Mouse (Mus musculus): ENCODE results near the gene Tmem229b.
"Not testable (repeated sequence)": the region's sequence is repeated elsewhere in the genome, so short reads cannot be mapped to it uniquely, and the experiment has no call there.

Gene Tmem229b

DNA sequence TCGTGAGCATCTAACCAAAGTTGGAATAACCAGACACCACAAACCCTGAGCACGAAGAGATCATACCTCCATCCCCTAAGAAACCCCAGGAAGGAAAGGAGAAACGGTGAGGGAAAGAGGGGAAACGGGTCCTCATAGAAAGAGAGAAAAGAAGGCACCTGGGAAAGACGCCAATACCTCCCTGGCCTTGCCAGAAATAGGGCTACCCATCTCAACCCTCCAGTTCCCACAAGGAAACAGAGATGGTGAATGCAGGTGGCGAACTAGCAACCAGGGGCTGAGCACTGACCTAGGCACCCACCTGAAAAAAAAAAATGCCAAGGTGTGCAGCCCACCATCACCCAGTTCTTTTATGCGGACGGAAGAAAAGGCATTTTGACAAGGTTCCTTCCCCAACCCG lies 1.4 kb downstream of the Tmem229b start:
- DNase-seq (ENCODE audit: low spot score) = no peak

- no peak for DNase-seq (ENCODE audit: low spot score)
Observed at GRCm38 (mm10) chr12:79005456-79005855, 2.0 kb downstream of the Tmem229b start.

- DNase-seq (ENCODE audit: low spot score) = no peak
Observed at GRCm38 (mm10) chr12:79002978-79003377, 4.4 kb downstream of the Tmem229b start.

DNA sequence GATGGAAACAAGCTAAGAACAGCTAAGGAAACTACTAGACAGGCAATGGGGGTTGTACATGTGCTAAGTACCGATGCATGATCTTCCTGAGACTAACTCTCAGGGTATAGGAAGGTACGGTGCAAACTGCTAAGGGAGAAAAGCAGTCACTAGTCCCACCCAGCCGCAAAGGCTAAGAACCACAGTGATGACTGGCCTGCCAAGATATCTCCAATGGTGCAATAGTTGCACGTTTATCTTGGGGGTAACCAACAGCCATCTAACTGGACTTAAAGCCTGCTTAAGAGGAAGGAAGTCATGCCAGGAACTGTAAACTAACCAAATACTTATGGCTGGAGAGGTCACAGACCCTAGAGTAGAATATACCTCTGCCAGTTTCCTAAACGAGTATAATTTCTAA lies 5.0 kb downstream of the Tmem229b start:
- no peak for DNase-seq (ENCODE audit: low spot score)

- no peak for DNase-seq (ENCODE audit: low spot score)
Observed at GRCm38 (mm10) chr12:78996711-78997110, 10.7 kb downstream of the Tmem229b start.

- no peak for DNase-seq (ENCODE audit: low spot score)
Observed at GRCm38 (mm10) chr12:78996271-78996670, 11.2 kb downstream of the Tmem229b start.

DNA sequence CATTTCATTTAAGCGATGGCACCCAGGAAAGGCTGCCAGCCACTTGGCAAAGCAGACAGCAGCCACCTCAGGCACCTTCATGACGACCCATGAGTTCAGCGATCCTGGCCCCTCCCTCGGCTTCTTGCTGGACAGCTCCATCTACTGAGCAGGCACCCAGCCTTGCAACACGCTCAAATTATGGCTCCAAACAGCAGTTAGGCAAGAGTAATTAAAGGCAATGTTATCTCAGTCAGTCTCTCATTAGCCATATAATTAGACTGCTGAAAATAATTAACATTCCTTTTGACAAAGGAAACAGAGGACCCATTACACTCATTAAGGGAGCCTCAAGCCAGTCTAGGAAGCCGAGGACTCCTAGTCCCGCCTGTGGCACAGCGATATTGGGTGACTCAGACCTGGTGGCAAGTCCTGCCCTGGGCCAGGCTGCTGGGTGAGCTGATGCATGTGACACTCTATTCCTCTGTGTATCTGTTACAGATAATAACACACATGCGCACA lies 19.8 kb downstream of the Tmem229b start:
- no peak for DNase-seq (ENCODE audit: low spot score)

GRCm38 (mm10) chr12:78984035-78984432 lies 23.4 kb downstream of the Tmem229b start:
- DNase-seq (ENCODE audit: low spot score) = peak; percentile 39

DNA sequence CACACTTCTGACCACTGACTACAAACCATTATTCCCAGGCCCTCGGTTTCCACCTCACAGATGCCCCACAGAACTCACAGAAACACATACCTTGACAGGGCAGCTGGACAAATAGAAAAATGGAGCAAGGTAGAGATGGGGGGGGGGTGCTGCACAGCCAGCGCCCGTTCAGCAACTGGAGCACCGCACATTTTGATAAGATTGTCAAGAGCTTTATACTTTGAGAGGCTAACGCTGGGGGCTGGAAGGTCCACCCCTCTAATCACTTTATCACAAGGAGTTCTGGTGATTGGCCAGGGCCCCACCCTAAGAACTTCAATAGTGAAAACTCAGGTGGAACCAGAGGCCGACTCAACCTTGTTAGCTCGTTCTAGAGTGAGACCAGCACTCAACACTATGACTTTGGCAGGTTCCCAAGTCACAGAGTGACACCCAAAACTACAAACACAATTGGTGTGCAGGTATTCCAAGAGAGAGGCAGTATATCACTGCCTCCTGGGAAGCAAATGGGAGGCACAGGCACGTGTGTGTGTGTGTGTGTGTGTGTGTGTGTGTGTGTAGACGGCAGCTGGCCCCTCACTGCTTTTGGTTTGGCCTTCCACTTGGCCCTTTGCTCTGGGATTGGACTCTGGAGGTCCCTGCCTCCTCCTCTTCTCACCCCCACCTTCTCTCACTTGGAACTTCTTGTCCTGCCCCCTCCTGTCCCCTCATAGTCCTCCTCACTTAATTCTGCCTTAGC lies 24.0 kb downstream of the Tmem229b start:
- no peak for DNase-seq (ENCODE audit: low spot score)

GRCm38 (mm10) chr12:78981938-78982825 lies 25.2 kb downstream of the Tmem229b start:
- no peak for DNase-seq (ENCODE audit: low spot score)

GRCm38 (mm10) chr12:78981131-78981530 lies 26.3 kb downstream of the Tmem229b start:
- DNase-seq (ENCODE audit: low spot score) = no peak

GRCm38 (mm10) chr12:78980683-78981091 lies 26.7 kb downstream of the Tmem229b start:
- DNase-seq (ENCODE audit: low spot score) = no peak

- no peak for DNase-seq (ENCODE audit: low spot score)
Observed at GRCm38 (mm10) chr12:78977552-78977951, 29.9 kb downstream of the Tmem229b start.

GRCm38 (mm10) chr12:78977078-78977477 lies 30.3 kb downstream of the Tmem229b start:
- DNase-seq (ENCODE audit: low spot score) = no peak

GRCm38 (mm10) chr12:78975836-78976235 lies 31.6 kb downstream of the Tmem229b start:
- no peak for DNase-seq (ENCODE audit: low spot score)

DNA sequence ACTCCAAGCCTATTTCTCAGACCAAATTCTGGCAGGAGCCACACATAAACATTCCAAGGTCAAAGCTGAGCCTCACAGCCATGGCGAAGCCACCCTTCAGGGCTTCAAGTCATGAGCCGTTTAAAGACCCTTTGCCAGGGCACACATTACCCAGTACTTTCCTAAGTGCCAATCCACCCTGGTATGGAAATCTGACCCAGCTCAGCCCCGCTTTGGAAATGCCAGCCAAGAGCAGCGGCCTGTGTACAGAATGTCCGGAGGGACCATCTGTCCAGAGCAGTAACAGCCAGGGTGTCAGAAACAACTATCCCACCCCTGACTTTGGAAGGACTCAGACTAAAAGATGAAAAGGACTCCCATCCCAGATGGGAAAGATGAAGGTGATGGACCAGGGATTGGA lies 32.7 kb downstream of the Tmem229b start:
- no peak for DNase-seq (ENCODE audit: low spot score)

DNA sequence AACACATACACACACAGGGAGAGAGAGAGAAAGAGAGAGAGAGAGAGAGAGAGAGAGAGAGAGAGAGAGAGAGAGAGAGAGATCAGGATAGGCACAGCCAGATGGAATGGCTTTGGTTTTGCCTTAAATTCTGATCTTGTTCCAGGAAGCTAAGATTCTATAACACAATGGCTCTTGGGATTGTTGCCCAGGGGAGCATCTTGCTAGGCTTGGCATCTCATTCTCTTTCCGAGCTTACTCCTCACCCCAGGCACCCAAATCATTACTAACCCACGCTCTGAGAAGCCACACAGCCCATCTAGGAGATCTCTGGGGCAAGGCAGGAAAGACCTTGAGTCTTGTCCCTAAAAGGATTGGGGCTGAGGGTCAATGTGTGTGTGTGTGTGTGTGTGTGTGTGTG lies 33.6 kb downstream of the Tmem229b start:
- DNase-seq (ENCODE audit: low spot score) = no peak

GRCm38 (mm10) chr12:78971649-78972048 lies 35.8 kb downstream of the Tmem229b start:
- no peak for DNase-seq (ENCODE audit: low spot score)

GRCm38 (mm10) chr12:78970725-78971124 lies 36.7 kb downstream of the Tmem229b start:
- no peak for DNase-seq (ENCODE audit: low spot score)

DNA sequence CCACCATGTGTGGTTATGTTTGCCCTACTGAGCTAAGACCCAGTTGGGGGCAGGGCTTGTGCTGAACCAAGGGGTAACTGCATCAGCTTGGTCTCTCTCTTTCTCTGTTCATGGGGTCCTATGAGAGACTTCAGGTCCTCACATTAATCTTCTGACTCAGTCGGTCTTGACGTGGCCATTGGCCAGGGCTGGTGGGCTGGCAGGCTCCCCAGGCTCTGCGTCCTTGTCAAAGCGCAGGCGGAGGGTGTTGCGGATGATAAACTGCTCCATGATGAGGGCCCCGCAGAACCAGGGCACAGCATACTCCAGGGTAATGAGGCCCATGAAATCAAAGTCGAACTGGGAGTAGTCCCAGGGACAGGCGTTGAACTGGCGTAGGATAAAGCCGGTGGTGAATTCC lies 42.9 kb downstream of the Tmem229b start:
- DNase-seq (ENCODE audit: low spot score) = not testable (repeated sequence)

DNA sequence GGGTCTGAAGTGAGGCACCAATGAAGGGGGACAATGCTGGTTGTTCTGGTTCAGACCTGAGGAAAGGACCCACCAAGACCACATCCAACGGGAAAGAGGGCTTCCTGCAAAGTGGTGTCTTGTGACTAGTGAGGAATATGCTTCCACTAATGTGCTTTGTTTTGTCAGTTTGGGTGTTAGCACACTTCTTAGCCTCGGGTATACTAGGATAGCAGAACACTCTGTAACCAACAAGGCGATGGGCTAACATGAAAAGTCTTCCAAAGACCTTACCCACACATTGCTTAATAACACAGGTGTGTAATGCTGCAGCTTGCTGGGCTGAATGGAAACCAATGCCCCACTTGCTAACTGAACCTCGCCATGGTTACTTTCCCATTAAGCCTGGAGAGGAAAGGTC lies 51.0 kb downstream of the Tmem229b start:
- no peak for DNase-seq (ENCODE audit: low spot score)

DNA sequence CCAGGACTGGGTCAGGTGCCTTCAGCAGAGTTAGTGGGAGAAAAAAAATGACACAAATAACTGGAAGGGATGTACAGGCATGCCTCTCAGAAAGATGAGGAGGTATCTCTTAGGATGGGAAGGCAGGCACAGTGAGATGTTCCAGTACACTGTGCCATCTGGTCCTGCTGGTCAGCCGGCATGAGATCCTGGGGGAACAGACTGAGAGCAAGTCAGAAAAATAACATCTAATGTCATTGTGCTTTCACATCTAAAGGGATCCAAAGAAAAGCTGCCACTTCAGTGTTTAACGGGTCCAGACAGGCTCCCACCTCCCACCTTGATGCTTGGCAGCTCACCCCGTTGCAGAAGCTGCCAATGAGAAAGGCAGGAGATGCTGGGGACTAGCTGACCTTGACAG lies 54.9 kb downstream of the Tmem229b start:
- DNase-seq (ENCODE audit: low spot score) = no peak

- DNase-seq (ENCODE audit: low spot score) = no peak
Observed at GRCm38 (mm10) chr12:78952053-78952452, 55.4 kb downstream of the Tmem229b start.

Data from ovary, postnatal 14 days (tissue).